Mouse (Mus musculus): ENCODE data around the gene Gas1. TPM values are rescaled to one million over a fixed set of nuclear protein-coding genes. Genes with fewer than 3 reads are reported as not detected.

Gene Gas1
- polyA plus RNA-seq (2015; fragmentation: Illumina TruSeq; extraction: RNeasy Lipid Tissue Mini Kit (QIAGEN cat#74804); ENCODE audit: insufficient read depth, low replicate concordance) = 7.3 TPM

DNA sequence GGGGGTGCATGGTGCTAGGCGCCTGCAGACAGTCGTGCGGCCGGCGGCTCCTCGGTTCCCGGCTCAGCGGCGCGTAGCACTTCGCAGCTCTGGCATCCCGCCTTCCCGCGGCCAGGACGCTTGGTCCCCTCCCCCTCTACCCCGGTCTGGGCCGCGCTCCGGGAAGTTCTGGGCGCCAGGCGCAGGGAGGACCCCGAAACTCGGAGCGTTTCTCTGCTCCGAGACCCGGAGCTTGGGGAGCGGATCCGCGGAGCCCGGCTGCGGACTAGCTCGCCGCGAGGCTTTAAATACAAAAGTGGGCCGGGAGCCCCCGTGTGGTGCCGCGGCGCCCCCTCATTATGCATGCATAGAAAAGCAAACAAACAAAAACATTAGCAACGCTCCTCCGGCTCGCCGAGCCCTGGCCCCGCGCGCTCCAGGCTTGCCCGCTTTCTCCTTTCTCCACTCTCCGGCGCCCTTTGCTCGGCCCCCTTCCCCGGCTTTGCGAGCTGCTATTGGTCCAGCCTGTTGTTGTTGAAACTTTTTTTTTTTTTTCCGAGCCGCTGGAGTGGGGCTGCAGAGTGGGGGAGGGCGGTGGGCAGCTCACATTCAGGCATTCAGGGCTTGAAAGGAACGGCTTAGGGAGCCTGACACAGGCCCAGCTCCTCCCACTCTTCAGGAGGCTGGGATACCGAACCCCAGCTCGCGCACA lies at the start of gene Gas1:
Gene Gas1 (minus strand): TSS at position 260 of the 691 bp plus-strand sequence.

Measured in spleen, adult 10 weeks (tissue).